Mouse (Mus musculus): ENCODE data around the gene Rhoj.

DNA sequence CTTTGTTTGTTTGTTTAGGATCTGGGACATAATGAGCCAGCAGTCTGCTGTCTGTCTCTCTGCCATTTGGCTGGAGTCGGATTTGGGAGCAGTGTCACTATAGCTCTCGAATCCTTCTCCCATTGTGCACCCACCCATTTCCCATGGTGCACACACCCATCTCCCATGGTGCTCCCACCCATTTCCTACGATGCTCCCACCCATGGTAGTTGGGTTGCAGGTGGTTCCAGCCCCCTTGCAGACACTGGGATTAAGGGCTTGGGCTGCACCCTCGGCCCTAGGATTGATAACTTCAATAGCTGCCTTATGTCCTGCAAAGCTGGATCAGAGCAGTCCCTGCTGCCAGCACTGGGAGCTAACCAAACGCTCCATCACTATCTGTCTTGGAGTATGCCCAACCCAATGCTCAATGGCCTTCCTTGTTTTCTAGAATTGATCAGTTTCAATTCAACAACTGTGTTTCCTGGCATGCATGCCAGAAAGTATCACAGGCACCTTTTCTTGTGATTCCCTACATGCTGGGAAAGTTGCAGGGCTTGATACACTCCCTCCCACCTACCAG, 51.9 kb downstream of the Rhoj start:
- no peak for TF ChIP-seq EP300 (IDR thresholded peaks at IDR 0.05; ENCODE audit: low read length)
- TF ChIP-seq ZMIZ1 (IDR thresholded peaks at IDR 0.05; ENCODE audit: low read depth, low read length) = no peak
- no peak for TF ChIP-seq ZNF384 (IDR thresholded peaks at IDR 0.05; ENCODE audit: low read depth, low read length)
- no peak for TF ChIP-seq CTCF (conservative IDR thresholded peaks at IDR 0.05 in 1 of 2, IDR thresholded peaks at IDR 0.05 in 1 of 2; ENCODE audit: low read depth in 2 of 2, low read length in 2 of 2)
